Mouse (Mus musculus) right cerebral cortex, postnatal 14 days (tissue): ENCODE data around the gene Cyb561d2.
A peak's percentile ranks its signal among the peaks of the same experiment; 100 is the strongest.
"Not testable (repeated sequence)": the region's sequence is repeated elsewhere in the genome, so short reads cannot be mapped to it uniquely, and the experiment has no call there.

ENCODE experiments used
- DNase-seq: peaks from one replicate; pipeline ENCODE4 v3.0.0; 2022

Cyb561d2 gene

DNA sequence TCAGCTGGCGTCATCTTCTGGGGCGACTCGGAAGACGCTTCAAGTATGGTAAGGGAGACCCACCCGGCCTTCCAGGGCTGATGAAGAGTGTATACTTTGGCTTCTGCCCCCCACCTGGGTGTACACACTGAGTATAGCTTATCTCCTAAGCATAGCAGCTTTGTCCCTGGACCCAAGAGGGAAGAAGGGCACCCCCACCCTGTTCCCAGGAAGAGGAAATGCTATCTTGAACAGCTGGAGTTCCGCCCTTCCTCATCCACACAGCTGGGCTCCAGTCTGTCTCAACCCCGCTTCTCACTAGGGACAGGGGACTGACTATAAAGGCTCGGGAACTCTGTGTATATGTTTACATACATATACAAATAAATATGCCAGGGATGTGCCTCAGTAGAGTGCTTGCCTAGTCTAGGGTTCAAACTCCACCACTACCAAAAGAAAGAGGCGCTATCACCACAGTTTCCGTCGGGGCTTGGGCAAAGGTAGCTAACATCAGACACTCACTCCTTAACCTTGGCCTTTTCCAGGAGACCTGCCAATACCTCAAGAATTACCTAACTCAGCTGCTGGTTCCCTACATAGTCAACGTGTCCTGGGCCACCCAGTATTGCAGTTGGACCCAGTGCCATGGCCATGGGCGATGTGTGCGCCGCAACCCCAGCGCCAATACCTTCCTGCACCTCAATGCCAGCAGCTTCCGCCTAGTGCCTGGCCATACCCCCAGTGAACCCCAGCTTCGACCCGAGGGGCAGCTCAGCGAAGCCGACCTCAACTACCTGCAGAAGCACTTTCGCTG is 29.7 kb upstream of the Cyb561d2 start:
- DNase-seq, result peak; percentile 5

DNA sequence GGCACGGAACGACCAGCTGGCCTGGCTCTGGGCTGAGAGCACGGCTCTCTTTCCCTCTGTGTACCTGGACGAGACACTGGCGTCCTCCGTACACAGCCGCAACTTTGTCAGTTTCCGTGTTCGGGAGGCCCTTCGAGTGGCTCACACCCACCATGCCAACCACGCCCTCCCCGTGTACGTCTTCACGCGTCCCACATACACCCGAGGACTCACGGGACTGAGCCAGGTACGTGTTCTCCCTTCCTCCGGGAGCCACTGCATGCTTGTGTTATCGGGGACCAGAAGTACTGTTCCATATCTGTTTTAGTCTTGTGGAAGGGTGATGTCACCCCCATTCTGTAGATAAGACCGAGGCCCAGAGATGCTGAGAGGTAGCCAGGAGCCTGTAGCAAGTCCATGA is 28.9 kb upstream of the Cyb561d2 start:
- DNase-seq, result no peak

DNA sequence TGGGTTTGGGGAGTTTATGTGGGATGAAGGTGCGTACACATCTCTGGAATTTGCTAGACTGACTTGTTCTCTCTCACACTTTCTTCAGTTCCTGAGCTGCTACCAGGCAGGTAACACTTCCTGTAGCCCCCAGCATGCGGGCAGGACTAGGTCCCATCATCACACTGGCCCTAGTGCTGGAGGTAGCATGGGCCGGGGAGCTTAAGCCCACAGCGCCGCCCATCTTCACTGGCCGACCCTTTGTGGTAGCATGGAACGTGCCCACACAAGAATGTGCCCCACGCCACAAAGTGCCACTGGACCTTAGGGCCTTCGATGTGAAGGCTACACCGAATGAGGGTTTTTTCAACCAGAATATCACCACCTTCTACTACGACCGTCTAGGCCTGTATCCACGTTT is 28.0 kb upstream of the Cyb561d2 start:
- DNase-seq, result no peak

DNA sequence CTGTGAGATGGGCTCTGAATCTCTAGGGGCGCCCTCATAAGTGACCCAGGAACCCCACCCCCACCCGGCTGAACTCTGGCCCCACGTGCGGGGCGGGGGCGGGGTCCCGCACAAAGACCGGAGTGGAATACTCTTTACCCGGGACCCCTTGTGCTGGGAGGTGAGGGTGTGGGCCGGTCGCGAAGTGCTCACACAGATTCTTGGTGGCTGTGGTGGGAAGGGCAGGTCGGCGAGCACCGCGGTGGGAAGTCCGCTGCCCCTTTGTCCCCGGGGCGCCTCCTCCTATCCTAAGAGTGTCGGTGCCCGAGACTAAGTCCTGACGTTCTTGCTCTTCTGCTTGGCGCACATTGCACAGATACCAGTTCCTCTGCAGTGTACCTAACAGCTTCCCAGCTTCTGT is 27.3 kb upstream of the Cyb561d2 start:
- no peak for DNase-seq

DNA sequence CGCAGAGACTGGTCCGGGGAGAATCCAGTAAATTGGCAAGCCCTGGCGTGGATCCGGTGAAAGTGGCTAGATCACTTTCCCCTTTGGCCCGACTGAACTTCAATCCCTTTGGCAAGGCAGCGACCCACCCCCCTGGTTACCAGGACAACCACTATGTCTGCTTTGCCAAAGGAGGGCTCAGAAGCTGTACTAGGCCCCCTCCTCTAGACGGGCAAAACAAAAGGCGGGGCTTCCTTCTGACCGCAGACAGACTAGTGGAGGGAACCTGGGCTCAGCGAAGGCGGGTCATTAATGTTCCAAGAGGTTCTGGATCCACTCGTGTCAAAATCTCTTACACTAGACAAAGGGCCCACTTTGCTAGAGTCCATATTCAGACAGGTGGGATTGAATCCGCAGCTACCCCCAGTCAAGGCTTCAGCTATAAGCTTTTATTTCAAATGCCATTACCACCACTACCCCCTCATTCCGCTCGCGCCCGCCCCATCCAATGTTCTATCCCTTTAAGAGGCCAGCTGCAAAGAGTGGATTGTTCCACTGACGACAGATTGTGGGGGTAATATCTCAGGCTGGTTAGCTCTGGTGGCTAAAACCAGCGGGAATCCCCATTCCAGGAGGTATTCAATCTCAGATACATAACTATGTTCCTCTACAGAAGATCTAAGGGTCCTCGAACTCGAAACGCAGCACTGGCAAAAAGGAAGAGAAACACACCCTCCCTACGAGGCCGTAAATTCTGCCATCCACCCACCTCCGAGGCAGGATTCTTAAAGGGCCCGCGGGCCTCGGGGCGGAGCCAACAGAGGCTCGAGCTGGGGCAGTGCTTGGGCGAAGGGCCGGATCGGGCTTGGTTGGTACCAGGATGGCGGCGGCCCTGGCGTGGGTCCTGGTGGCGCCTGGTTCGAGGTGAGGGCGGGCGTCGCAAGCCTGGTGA is 26.6 kb upstream of the Cyb561d2 start:
- DNase-seq, result peak; percentile 81

DNA sequence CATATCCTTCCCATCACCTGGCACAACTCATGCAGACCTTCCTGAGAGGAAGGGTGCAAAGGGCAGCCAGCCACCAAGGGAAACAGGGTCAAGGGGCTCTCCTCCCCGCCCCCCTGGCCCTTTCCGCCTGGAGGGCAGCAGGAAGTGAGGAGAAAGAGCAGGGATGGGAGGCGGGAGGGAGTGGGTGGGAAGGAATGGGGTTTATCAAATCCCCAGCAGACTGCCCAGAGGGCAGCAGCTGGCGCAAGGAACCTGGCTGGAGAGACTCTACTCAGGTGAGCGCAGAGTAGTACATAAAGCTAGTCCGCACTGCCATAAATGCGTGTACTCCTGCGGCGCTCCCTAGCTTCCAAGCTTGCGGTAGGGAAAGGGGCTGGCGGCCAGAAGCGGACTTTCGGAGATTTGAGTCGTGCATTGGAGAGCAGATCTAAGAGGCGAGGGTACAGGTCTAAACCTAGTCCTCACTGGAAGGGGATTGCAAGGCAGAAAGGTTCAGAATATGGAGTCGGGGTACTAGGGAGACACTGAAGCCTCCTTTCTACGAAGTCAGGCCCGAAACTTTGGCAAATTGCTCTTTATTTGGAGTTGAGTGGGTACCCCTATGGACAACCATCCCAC is 25.8 kb upstream of the Cyb561d2 start, which contains the start of gene Hyal2:
TSS of gene Hyal2 (plus strand) at position 244 of the 618 bp plus-strand sequence.
- peak; percentile 12 for DNase-seq

DNA sequence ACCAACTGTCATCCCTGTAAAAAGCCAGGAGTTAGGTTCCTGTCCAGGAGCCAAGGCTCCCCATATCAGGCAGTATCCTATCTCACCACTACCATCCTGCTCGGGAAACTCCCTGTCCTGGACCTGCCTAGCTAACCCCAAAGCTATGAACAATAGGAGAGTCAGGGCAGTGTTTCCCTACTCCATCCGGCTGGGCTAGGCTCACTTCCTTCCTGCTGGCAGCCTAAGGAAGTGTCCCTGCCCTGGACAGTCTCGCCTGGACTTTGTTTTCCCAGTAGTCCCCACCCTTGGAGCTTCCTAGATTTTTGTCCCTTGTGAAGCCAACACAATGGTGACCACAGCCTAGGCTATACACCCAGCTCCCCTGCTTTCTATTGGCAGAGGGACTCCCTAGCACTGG is 24.9 kb upstream of the Cyb561d2 start:
- DNase-seq, result peak; percentile 6

DNA sequence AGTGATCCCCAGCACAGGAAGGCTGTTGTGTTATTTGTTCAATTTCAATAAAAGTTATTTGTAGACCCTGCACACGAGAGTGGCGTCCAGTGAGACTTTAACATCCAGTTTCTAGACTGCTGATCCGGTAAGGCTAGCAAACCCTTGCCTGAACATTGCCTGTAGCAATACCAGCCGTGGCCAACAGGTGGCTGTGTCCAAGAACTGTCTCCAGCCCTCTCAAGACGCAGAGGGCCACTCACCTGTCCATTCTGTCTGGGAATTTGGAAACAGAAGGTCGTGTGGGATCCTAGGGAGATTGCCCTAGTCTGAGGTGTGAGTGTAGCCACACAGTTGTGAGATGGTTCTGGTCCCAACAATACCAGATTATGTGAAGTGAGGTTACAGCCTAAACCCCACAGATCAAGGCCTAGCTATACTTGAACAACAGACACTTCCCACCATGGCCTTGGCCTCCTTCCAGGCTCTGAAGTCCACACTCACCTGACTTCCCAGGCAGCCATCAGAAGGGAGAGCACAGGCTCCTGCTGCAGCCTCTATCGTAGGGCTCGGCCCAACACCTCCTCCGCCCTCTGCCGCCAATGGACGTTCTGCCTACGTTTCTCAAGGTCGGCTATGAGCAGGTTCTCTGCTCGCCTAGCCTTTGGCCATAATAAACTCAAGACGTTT is 24.2 kb upstream of the Cyb561d2 start:
- peak; percentile 83 for DNase-seq

DNA sequence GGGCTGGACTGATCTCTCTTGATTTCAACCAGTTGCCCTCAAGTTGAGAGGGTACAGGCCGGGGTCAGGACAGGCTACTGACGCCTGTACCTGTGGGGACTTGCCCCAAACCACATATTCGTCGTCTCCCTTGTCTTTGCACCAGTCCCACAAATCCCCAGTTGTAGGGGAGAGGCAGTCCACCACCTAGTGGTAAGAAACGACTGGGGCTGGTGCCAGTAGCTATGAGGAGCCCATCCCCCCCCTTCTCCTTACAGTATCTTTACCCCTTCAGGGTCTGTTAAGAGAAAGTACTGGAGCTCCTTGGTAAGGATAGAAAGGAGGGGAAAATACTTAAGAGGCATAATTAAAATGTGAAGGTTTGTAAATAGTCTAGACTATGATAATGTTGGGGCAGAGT is 23.6 kb upstream of the Cyb561d2 start:
- not testable (repeated sequence) for DNase-seq

DNA sequence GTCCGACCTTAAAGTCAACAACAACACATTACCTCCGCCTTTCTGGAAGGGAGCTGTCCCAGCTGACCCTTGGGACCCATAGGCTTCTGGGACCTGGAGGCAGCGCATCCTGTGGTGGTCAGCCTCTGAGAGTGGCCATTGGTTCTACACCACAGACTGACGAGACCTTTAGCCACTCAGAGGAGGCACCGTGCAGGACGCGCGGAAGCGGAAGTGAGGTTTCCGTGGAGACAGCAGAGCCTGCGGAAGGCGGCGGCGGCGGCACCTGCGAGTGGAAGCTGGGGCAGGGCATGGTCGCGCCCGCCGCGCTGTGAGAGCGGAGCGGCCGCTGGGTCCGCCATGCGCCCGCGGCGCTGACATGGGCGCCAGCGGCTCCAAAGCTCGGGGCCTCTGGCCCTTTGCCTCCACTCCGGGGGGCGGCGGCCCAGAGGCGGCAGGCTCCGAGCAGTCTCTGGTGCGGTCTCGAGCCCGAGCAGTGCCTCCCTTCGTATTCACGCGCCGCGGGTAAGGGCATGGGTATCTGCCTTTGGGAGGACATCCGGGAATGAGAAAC is 21.1 kb upstream of the Cyb561d2 start, which contains the start of gene Tusc2:
TSS of gene Tusc2 (plus strand) at position 227 of the 553 bp plus-strand sequence.
- DNase-seq, result peak; percentile 91

DNA sequence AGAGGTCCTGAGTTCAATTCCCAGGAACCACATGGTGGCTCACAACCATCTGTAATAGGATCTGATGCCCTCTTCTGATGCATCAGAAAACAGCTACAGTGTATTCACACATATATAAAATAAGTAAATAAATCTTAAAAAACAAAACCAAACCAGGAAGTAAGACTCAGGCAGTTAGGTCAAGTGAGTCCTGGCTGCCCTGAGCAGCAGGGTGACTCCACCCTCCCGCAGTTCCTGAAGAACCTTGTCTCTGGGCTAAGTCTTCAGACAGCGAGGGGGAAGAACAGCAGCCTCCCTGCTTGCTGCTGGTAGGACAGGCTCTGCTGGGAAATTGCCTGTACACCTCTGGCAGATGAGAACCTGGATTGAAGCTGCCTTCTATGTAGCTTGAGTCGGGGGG is 14.4 kb upstream of the Cyb561d2 start:
- no peak for DNase-seq

DNA sequence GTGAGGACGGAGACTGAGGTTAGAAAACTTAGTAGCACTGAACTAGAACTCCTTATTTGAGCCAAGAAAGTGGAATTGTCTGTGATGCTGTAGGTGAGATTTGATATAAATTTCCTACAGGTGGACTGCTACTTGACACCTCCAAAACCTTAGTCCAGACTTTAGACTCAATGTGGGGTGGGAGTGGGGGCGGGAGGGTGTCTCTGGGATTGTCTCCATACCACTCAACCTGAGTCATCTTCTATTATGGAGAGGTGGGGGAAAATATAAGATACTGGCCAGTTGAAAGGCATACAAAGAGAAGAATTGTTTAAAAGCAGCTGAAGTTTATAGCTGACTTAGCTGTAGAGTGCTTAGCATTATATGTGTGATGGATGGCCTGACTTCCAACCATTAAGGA is 13.7 kb upstream of the Cyb561d2 start:
- DNase-seq, result no peak

DNA sequence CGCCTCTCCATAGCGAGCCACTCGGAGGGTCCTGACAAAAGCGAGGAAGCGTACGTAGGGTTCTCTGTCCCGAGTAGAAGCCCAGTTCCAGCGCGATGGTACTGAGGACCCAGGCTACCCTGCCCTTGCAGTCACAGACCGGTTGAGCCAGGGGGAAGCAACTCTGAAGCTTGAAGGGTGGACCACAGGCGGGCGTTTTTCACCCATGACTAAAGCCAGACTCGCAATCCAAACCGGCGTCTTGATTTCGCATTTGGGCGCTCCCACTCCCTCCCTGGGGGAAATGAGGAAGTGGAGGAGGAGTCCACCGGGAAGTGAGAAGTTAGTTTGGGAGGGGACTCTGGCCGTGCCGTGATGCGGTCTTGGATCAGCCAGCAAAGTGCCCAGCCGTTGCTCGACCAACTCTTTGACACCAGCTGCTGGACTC is 13.1 kb upstream of the Cyb561d2 start:
- DNase-seq, result no peak

DNA sequence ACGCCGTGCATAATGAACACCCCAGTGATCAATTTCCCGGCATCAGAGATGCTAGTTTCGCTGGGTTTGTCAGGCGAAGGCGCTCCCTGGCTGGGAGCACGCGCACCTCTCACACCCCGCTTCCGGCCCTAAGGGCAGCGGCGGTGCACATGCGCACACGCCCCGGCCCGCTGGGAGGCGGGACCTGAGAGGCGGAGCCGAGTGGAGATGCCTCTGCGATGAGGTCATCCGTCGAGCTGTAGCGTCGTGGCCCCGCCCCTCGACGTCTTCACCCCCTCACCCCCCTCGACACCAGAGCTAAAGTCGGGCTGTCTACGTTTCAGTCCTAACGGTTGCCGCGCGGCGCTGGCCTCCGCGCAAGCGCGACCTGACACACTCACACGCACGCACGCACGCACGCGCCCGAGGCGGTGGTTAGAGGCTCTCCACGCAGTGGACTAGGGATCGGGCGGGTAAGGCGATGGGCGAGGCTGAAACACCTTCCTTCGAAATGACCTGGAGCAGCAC is 12.4 kb upstream of the Cyb561d2 start:
- peak; percentile 94 for DNase-seq

DNA sequence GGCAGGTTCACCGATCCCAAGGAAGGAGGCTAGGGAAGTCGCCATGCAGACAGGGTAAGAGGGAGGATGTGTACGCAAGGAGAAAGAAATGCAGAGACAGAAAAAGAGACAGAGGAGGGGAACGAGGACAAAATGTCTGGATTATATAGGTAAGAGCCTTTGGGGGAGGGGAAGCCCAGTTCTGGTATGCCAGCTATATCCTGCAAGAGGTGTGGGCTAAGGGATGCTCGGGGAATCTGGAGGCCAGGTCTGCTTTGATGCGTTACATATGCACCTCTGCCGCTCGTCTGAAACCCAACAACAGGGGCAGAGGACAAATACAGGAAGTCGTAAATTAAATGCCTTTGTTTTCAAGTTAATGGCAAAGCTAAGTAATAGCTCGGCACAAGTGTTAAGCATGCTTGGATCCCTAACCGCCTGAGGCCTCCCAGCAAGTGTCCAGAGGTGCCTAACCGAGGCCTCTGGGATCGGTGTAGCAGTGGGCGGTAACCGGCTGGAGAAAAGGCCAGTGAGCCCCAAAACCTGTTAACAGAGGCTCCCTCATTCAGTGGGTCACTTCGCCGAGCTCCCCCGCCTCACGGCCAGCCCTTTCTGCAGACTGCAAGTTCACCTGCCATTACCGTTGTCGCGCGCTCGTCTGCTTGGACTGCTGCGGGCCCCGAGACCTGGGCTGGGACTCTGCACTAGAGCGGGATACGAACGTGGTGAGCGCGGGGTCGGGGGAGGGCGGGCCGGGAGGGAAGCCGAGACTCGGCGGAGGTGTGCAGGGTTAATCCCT is 11.7 kb upstream of the Cyb561d2 start:
- no peak for DNase-seq

DNA sequence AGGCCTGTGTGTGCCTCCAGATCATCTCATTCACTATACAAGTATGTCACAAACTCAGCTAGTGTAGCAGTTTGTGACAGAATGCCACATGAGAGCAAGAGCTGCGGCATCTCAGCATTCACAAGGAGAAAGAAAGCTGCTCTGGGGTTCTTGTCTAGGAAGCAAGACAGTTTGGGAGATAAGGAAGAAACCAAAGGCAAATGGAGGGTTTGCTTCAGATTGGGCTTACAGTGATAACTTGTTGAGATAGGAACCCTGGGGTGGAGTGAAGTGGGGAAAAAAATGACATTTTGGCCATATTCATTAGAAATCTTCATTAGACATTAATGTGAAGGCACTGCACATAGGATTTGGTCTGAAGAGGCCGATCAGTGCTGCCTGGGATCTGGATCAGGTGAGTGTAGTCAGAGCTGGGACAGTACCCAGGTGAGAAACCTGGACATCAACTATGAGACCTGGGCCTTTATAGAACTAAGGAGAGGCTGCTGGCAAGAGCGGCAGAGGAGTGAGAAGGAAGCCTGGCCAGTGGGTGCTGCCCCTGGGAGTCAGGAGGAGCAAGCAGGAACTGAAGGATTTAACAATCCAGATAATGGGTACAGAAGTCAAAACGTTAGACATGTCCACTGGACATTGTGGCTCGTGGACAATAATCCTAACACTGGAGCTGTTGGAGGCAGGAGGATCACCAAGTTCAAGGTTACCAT is 10.8 kb upstream of the Cyb561d2 start:
- DNase-seq, result no peak

DNA sequence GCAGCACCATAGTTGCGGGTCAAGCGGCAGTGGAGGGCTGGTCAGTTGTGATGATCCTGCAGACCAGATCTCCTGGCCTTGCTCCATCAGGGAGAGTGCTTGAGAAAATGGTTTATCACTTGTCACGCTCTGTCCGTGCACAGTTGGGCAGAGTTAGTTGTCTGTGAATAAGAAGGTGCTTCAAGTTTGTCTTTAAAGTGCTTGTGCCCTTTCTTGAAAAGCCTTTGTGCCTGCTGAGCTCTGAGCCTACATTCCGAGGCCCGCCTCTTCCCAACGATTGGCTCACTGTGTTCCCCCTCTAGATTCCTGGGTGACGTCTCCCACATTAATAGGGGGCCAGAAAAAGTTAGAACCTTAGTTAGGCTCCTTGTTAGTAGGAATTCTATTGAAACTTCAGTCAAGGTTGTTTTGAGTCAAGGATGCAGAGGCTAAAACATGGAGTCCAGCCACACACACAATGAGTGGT is 9.9 kb upstream of the Cyb561d2 start:
- no peak for DNase-seq

DNA sequence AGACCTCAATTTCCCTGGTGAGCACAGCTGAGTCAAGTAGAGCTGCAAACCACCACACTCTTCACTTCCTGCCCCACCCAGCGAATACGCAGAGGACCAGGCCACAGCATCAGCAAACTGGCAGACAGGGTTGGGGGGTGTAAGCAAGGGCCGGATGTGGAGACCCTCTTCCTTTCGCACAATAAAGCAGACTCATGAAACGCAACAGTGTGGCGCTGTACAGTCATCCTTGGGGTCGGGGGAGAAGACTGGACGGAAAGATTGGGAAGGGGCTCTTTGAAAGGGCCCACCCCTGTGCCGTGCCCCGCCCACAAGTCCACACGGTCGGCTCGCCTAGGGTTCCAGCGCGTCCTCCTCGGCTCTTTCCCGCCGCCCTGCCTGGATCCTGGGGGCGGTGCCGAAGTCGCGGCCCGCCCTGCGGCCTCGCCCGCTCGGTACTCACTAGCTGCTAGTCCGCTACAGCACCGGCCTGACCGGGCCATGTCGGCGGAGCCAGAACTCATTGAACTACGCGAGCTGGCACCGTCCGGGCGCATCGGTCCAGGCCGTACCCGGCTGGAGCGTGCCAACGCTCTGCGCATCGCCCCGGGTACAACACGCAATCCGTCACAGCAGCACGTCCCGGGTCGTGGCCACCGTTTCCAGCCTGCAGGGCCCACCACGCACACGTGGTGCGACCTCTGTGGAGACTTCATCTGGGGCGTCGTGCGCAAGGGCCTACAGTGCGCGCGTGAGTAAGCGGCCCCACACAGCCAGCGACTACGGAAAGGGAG is 9.3 kb upstream of the Cyb561d2 start, which contains the start of gene Rassf1:
TSS of gene Rassf1 (plus strand) at position 439 of the 773 bp plus-strand sequence.
- no peak for DNase-seq

DNA sequence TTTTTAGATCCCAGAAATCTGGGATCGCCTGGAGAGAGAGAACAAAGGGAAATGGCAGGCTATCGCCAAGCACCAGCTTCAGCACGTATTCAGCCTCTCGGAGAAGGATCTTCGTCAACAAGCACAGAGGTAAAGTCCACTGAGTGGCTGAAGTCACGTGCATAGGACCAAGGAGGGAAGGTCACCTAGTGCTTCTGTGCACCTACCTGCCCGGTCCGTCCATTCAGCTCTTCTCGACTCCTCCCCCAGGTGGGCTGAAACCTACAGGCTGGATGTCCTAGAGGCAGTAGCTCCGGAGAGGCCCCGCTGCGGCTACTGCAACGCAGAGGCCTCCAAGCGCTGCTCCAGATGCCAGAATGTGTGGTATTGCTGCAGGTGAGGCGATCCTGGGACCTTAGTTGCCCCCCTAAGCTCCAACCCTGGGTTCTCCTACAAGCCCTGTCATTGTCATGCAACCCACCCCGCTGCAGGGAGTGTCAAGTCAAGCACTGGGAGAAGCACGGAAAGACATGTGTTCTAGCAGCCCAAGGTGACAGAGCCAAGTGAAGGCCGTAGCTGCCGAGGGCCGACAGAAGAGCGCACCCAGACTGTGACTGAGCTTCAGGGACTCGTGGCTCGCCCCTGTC is 8.6 kb upstream of the Cyb561d2 start:
- no peak for DNase-seq
